Mouse (Mus musculus): Measurements from ENCODE around the gene Plcb1. TPM values are rescaled to one million over a fixed set of nuclear protein-coding genes. Genes with fewer than 3 reads are reported as not detected.

Plcb1 gene
- polyA plus RNA-seq, 1 experiment from 2014 or later: 10.3 TPM

- H3K36me3 ChIP-seq: no peaks in the 10 kb centered on the region
Observed at GRCm38 (mm10) chr2:135200830-135201229, 415.0 kb downstream of the Plcb1 start.

GRCm38 (mm10) chr2:135202390-135202789, 416.5 kb downstream of the Plcb1 start:
- Histone ChIP-seq H3K36me3 (no peaks in the 10 kb centered on the region), H3K4me1 (no peaks in the 10 kb centered on the region), H3K4me2 (replicated peaks) (no peak overlapping the region), H3K4me3 (no peak overlapping the region), H3K9me3 (no peaks in the 10 kb centered on the region), H3K27ac (replicated peaks) (no peak overlapping the region), H3K27me3 (no peaks in the 10 kb centered on the region), H3K9ac (replicated peaks) (no peak overlapping the region)
- ATAC-seq (ENCODE audit: low FRiP score, low read depth): no peak
- 88% methylated on average over 4 of the region's 4 CpGs for WGBS

More at GRCm38 (mm10) chr2:135200830-135201229, 415.0 kb downstream of the Plcb1 start:
- Histone ChIP-seq H3K27ac (replicated peaks) (no peak overlapping the region), H3K4me1 (no peaks in the 10 kb centered on the region), H3K9me3 (no peaks in the 10 kb centered on the region), H3K4me3 (no peak overlapping the region), H3K9ac (replicated peaks) (no peak overlapping the region), H3K4me2 (replicated peaks) (no peak overlapping the region), H3K27me3 (no peaks in the 10 kb centered on the region)
- WGBS: 85% methylated on average over 3 of the region's 3 CpGs
- no peak for ATAC-seq (ENCODE audit: low FRiP score, low read depth)

GRCm38 (mm10) chr2:135204141-135205120, 418.6 kb downstream of the Plcb1 start:
- ATAC-seq (ENCODE audit: low FRiP score, low read depth): no peak
- H3K4me3 ChIP-seq: no peak overlapping the region
- H3K36me3 ChIP-seq: no peaks in the 10 kb centered on the region
- no peak overlapping the region for H3K4me2 ChIP-seq (replicated peaks)
- H3K27me3 ChIP-seq: no peaks in the 10 kb centered on the region
- no peaks in the 10 kb centered on the region for H3K4me1 ChIP-seq
- 82% methylated on average over 11 of the region's 11 CpGs for WGBS
- H3K9ac ChIP-seq (replicated peaks): no peak overlapping the region
- H3K27ac ChIP-seq (replicated peaks): no peak overlapping the region
- no peaks in the 10 kb centered on the region for H3K9me3 ChIP-seq

GRCm38 (mm10) chr2:135208890-135209289, 423.0 kb downstream of the Plcb1 start:
- H3K4me2 ChIP-seq (replicated peaks): no peak overlapping the region
- H3K9ac ChIP-seq (replicated peaks): no peak overlapping the region
- no peak overlapping the region for H3K4me3 ChIP-seq
- H3K4me1 ChIP-seq: no peaks in the 10 kb centered on the region
- H3K27ac ChIP-seq (replicated peaks): no peak overlapping the region
- no peaks in the 10 kb centered on the region for H3K27me3 ChIP-seq
- no peaks in the 10 kb centered on the region for H3K9me3 ChIP-seq
- no peaks in the 10 kb centered on the region for H3K36me3 ChIP-seq
- ATAC-seq (ENCODE audit: low FRiP score, low read depth): no peak
- WGBS: 83% methylated on average over 1 of the region's 1 CpGs

GRCm38 (mm10) chr2:135214746-135215448, 429.0 kb downstream of the Plcb1 start:
- no peak overlapping the region for H3K4me2 ChIP-seq (replicated peaks)
- no peaks in the 10 kb centered on the region for H3K9me3 ChIP-seq
- H3K4me1 ChIP-seq: no peaks in the 10 kb centered on the region
- H3K4me3 ChIP-seq: no peak overlapping the region
- H3K27ac ChIP-seq (replicated peaks): no peak overlapping the region
- no peak overlapping the region for H3K9ac ChIP-seq (replicated peaks)
- no peaks in the 10 kb centered on the region for H3K27me3 ChIP-seq
- no peak for ATAC-seq (ENCODE audit: low FRiP score, low read depth)
- H3K36me3 ChIP-seq: no peaks in the 10 kb centered on the region
- WGBS: 77% methylated on average over 4 of the region's 4 CpGs

- ATAC-seq (ENCODE audit: low FRiP score, low read depth): no peak
- Histone ChIP-seq H3K4me3 (no peak overlapping the region), H3K4me1 (no peaks in the 10 kb centered on the region), H3K27ac (replicated peaks) (no peak overlapping the region), H3K9ac (replicated peaks) (no peak overlapping the region), H3K36me3 (no peaks in the 10 kb centered on the region), H3K4me2 (replicated peaks) (no peak overlapping the region), H3K9me3 (no peaks in the 10 kb centered on the region), H3K27me3 (no peaks in the 10 kb centered on the region)
- WGBS: 85% methylated on average over 3 of the region's 3 CpGs
Observed at GRCm38 (mm10) chr2:135219406-135219805, 433.5 kb downstream of the Plcb1 start.

GRCm38 (mm10) chr2:135225604-135226025, 439.7 kb downstream of the Plcb1 start:
- Histone ChIP-seq H3K27ac (replicated peaks) (no peak overlapping the region), H3K9me3 (no peaks in the 10 kb centered on the region), H3K36me3 (no peaks in the 10 kb centered on the region), H3K4me2 (replicated peaks) (no peak overlapping the region), H3K9ac (replicated peaks) (no peak overlapping the region), H3K4me3 (no peak overlapping the region), H3K4me1 (no peaks in the 10 kb centered on the region), H3K27me3 (no peaks in the 10 kb centered on the region)
- 54% methylated on average over 3 of the region's 3 CpGs for WGBS
- no peak for ATAC-seq (ENCODE audit: low FRiP score, low read depth)

- Histone ChIP-seq H3K9ac (replicated peaks) (no peak overlapping the region), H3K4me3 (no peak overlapping the region)
- 92% methylated on average over 3 of the region's 3 CpGs for WGBS
Observed at GRCm38 (mm10) chr2:135230262-135230661, 444.4 kb downstream of the Plcb1 start.

GRCm38 (mm10) chr2:135242662-135243316, 456.9 kb downstream of the Plcb1 start:
- H3K27ac ChIP-seq (replicated peaks): no peak overlapping the region

More at GRCm38 (mm10) chr2:135230262-135230661, 444.4 kb downstream of the Plcb1 start:
- H3K4me1 ChIP-seq: no peaks in the 10 kb centered on the region
- no peak for ATAC-seq (ENCODE audit: low FRiP score, low read depth)
- no peaks in the 10 kb centered on the region for H3K9me3 ChIP-seq
- H3K36me3 ChIP-seq: no peaks in the 10 kb centered on the region
- no peaks in the 10 kb centered on the region for H3K27me3 ChIP-seq
- no peak overlapping the region for H3K4me2 ChIP-seq (replicated peaks)
- H3K27ac ChIP-seq (replicated peaks): no peak overlapping the region

GRCm38 (mm10) chr2:135243764-135244163, 457.9 kb downstream of the Plcb1 start:
- Histone ChIP-seq H3K9ac (replicated peaks) (no peak overlapping the region), H3K4me3 (no peak overlapping the region), H3K4me2 (replicated peaks) (no peak overlapping the region), H3K27me3 (no peaks in the 10 kb centered on the region), H3K27ac (replicated peaks) (no peak overlapping the region), H3K9me3 (no peaks in the 10 kb centered on the region), H3K36me3 (no peaks in the 10 kb centered on the region), H3K4me1 (no peaks in the 10 kb centered on the region)
- WGBS: 79% methylated on average over 4 of the region's 4 CpGs
- no peak for ATAC-seq (ENCODE audit: low FRiP score, low read depth)

More at GRCm38 (mm10) chr2:135242662-135243316, 456.9 kb downstream of the Plcb1 start:
- H3K9me3 ChIP-seq: no peaks in the 10 kb centered on the region
- WGBS: 92% methylated on average over 1 of the region's 1 CpGs
- H3K4me1 ChIP-seq: no peaks in the 10 kb centered on the region
- H3K36me3 ChIP-seq: no peaks in the 10 kb centered on the region
- H3K4me3 ChIP-seq: no peak overlapping the region
- H3K4me2 ChIP-seq (replicated peaks): no peak overlapping the region
- no peaks in the 10 kb centered on the region for H3K27me3 ChIP-seq
- no peak overlapping the region for H3K9ac ChIP-seq (replicated peaks)
- no peak for ATAC-seq (ENCODE audit: low FRiP score, low read depth)

- no peaks in the 10 kb centered on the region for H3K36me3 ChIP-seq
- no peak for ATAC-seq (ENCODE audit: low FRiP score, low read depth)
- WGBS: 94% methylated on average over 2 of the region's 2 CpGs
- no peak overlapping the region for H3K4me3 ChIP-seq
- no peak overlapping the region for H3K27ac ChIP-seq (replicated peaks)
- no peak overlapping the region for H3K4me2 ChIP-seq (replicated peaks)
- H3K27me3 ChIP-seq: no peaks in the 10 kb centered on the region
- H3K9ac ChIP-seq (replicated peaks): no peak overlapping the region
- no peaks in the 10 kb centered on the region for H3K9me3 ChIP-seq
- H3K4me1 ChIP-seq: no peaks in the 10 kb centered on the region
Observed at GRCm38 (mm10) chr2:135249925-135250324, 464.1 kb downstream of the Plcb1 start.

All from midbrain, embryonic 12.5 days (tissue).